11 mouse cellular contexts compared by ENCODE assay signal in the genomic region with DNA sequence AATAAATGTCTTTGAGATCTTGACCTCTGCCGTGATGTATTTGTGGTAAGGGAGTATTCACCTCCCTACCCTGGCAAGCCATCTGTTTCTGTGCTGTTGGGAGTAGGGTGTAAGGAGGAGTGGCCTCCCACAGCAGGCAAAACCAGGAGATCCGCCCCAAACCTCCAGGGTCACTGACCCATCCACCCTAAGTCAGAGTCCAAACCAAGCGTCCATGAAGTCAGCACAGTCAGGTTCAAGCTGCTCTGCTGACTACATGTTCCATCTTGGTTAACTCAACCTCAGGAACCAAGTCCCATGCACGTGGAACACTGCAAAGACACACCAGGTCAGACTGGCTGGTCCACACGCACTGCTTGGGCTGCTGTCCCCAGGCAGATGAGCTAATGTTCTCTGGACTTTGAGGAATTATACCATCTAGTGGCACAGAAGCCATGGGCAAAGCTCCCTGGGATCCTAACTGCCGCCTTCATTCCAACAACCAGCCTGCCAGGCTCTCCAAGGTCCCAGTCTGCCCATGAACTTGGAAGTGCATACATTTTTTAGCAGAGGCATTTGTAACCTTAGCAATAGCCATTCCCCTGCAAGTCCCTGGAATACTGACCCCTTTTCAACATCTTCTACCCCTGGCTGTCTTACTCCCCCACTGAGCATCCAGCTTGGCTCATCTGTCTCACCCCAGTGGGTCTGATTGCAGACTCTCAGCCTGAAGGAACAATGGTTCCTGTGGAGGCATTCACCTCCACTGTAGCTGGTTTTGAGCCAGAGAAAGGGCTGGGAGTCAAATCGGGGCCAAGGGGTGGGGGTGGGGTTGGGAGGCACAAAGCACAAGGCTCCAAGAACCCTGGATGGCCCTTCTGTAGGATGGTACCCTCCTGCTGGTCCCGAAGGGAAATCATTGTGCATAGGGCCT.
DNase-seq lines count a peak whose midpoint lies in the region; ATAC-seq and TF ChIP-seq lines count a peak whose summit lies in the region.
"Had no signal": no experiment of that assay in that cellular context is flagged by ENCODE, and none has a peak within 500 bp of the region (broad histone marks: within the 10 kb centered on the region; RNA-seq: fewer than 3 reads in every experiment).

No protein-coding gene starts in this region.

- H3K4me1 ChIP-seq in megakaryocyte, embryonic 14.5 days: peaks cover 75% of the 10 kb centered on the region
- H3K4me1 ChIP-seq in forebrain, postnatal 0 days (ENCODE audit: insufficient read depth): no peaks in the 10 kb centered on the region
- peaks cover 39% of the 10 kb centered on the region for H3K4me1 ChIP-seq in midbrain, embryonic 10.5 days

- no peak for ATAC-seq in megakaryocyte, adult 5-6 weeks (ENCODE audit: poor library complexity, severe bottlenecking)
- ATAC-seq in forebrain, postnatal 0 days: peak; percentile 67

- H3K27me3 ChIP-seq in megakaryocyte, embryonic 14.5 days (replicated peaks): no peaks in the 10 kb centered on the region
- no peaks in the 10 kb centered on the region for H3K27me3 ChIP-seq in forebrain, postnatal 0 days (ENCODE audit: insufficient read depth, low read length)
- no peaks in the 10 kb centered on the region for H3K27me3 ChIP-seq in midbrain, embryonic 10.5 days (ENCODE audit: low read depth, poor library complexity, severe bottlenecking)

- peaks cover 77% of the 10 kb centered on the region for H3K36me3 ChIP-seq in megakaryocyte, embryonic 14.5 days (replicated peaks; ENCODE audit: low read length)
- no peaks in the 10 kb centered on the region for H3K36me3 ChIP-seq in forebrain, postnatal 0 days (ENCODE audit: insufficient read depth)
- peaks cover 35% of the 10 kb centered on the region for H3K36me3 ChIP-seq in midbrain, embryonic 10.5 days

- no peak for TF ChIP-seq CTCF in forebrain, postnatal 0 days (IDR thresholded peaks at IDR 0.05; ENCODE audit: low read depth)

- peak overlapping the region; percentile 54 for H3K4me3 ChIP-seq in megakaryocyte, embryonic 14.5 days (replicated peaks)
- H3K4me3 ChIP-seq in forebrain, postnatal 0 days (ENCODE audit: low read depth, low read length): no peak overlapping the region
- no peak overlapping the region for H3K4me3 ChIP-seq in midbrain, embryonic 10.5 days
- H3K4me3 ChIP-seq: gastrocnemius, adult 2 months had no signal

- H3K4me2 ChIP-seq in forebrain, postnatal 0 days (ENCODE audit: low read depth): no peak overlapping the region
- H3K4me2 ChIP-seq: lung, embryonic 14.5 days had no signal

- H3K9ac ChIP-seq in forebrain, postnatal 0 days: no peak overlapping the region
- H3K9ac ChIP-seq: lung, embryonic 14.5 days had no signal

- WGBS in forebrain, postnatal 0 days: 42% methylated on average over 8 of the region's 8 CpGs
- WGBS in midbrain, embryonic 10.5 days: 32% methylated on average over 8 of the region's 8 CpGs

- peak; percentile 13 for DNase-seq in forebrain, postnatal 0 days
- peak; percentile 25 for DNase-seq in midbrain, embryonic 10.5 days (ENCODE audit: low spot score)
- peak; percentile 27 for DNase-seq in retina, postnatal 1 day
- no peak for DNase-seq in cerebellum, adult 9-10 months
- DNase-seq in frontal cortex, postnatal 10 days (ENCODE audit: low spot score in 2 of 2): no peak
- DNase-seq in left cerebral cortex, adult 11 months (ENCODE audit: low spot score): no peak
- DNase-seq: adrenal gland, postnatal 36 days; gastrocnemius, adult 2 months; lung, embryonic 14.5 days had no signal

- H3K9me3 ChIP-seq in megakaryocyte, embryonic 14.5 days: no peaks in the 10 kb centered on the region
- H3K9me3 ChIP-seq in forebrain, postnatal 0 days (ENCODE audit: low read length): no peaks in the 10 kb centered on the region
- H3K9me3 ChIP-seq in midbrain, embryonic 10.5 days (replicated peaks): no peaks in the 10 kb centered on the region

- H3K27ac ChIP-seq in forebrain, postnatal 0 days (ENCODE audit: low read depth, low read length): peak overlapping the region; percentile 57; the same call in 1 of the 2 replicates
- peak overlapping the region; percentile 39 for H3K27ac ChIP-seq in midbrain, embryonic 10.5 days (replicated peaks)
- H3K27ac ChIP-seq: gastrocnemius, adult 2 months had no signal

Comparison
In these comparisons a context has a peak if more than half of its experiments do, and no peak if none do; other contexts are left out.
1. DNase-seq: peak in forebrain, postnatal 0 days (single experiment), midbrain, embryonic 10.5 days (single experiment) and retina, postnatal 1 day (single experiment); none in cerebellum, adult 9-10 months (single experiment), frontal cortex, postnatal 10 days (0 of 2) and left cerebral cortex, adult 11 months (single experiment).